Mouse (Mus musculus) intestine, postnatal 0 days (tissue): ENCODE data around the gene Zpr1. TPM values are rescaled to one million over a fixed set of nuclear protein-coding genes. Genes with fewer than 3 reads are reported as not detected.

Source experiments
- ATAC-seq: fragments of 200-750 bp; cut with Nextera tagmentation; 2 replicates; pipeline ENCODE4 v1.8.0; 2017; ENCODE audit warnings: mild to moderate bottlenecking, moderate TSS enrichment, moderate library complexity
- H3K27ac ChIP-seq: fragments of 300-500 bp; sonication (generic); 2 replicates; pipeline ENCODE4 v1.5.1; 2014; ENCODE audit warnings: mild to moderate bottlenecking, low read depth, low read length, moderate library complexity
- H3K27me3 ChIP-seq: fragments of 300-500 bp; sonication (generic); replicated peaks from 2 replicates; pipeline ENCODE4 v1.6.1; 2014; ENCODE audit warnings: low read length, mixed read lengths; ENCODE audit not compliant: control insufficient read depth, insufficient read depth
- H3K36me3 ChIP-seq: fragments of 300-500 bp; sonication (generic); 2 replicates; pipeline ENCODE4 v1.6.1; 2014; ENCODE audit warnings: mild to moderate bottlenecking, moderate library complexity; ENCODE audit not compliant: control insufficient read depth, insufficient read depth
- H3K4me1 ChIP-seq: fragments of 300-500 bp; sonication (generic); replicated peaks from 2 replicates; pipeline ENCODE4 v1.6.1; 2014; ENCODE audit warnings: antibody characterized with exemption, low read length, mixed read lengths; ENCODE audit not compliant: control insufficient read depth, insufficient read depth
- H3K4me2 ChIP-seq: fragments of 300-500 bp; sonication (generic); replicated peaks from 2 replicates; pipeline ENCODE4 v1.6.1; 2014; ENCODE audit warnings: low read depth, mild to moderate bottlenecking, moderate library complexity
- H3K4me3 ChIP-seq: fragments of 300-500 bp; sonication (generic); 2 replicates; pipeline ENCODE4 v1.5.1; 2014; ENCODE audit warnings: low read depth, low read length
- H3K9ac ChIP-seq: fragments of 300-500 bp; sonication (generic); 2 replicates; pipeline ENCODE4 v1.6.1; 2014; ENCODE audit warnings: mild to moderate bottlenecking, low read depth, low read length
- H3K9me3 ChIP-seq: fragments of 300-500 bp; sonication (generic); 2 replicates; pipeline ENCODE4 v1.6.1; 2016; ENCODE audit warnings: mixed run types; ENCODE audit not compliant: control insufficient read depth
- CTCF ChIP-seq: sonication (generic); IDR thresholded peaks from 2 replicates; pipeline ENCODE4 v1.5.1; 2016; ENCODE audit warnings: low read depth, mild to moderate bottlenecking, control low read depth, antibody characterized with exemption, moderate library complexity
- WGBS: fragments of 180-500 bp; shearing (Covaris S2); extraction: QIAGEN DNeasy Blood & Tissue Kit; methylation state at CpG from one replicate; pipeline ENCODE4 v1.1.7; 2014; 5-methylcytosine and 5-hydroxymethylcytosine counted together
- polyA plus RNA-seq: library from polyadenylated mRNA; unstranded; fragments of >200 nt; fragmentation: Nextera tagmentation; extraction: Ambion mirVana; gene quantifications from 2 replicates; pipeline ENCODE4 v1.2.1, GENCODE M21; 2015

Gene Zpr1
- polyA plus RNA-seq, 1 experiment from 2014 or later = 21.6 TPM

DNA sequence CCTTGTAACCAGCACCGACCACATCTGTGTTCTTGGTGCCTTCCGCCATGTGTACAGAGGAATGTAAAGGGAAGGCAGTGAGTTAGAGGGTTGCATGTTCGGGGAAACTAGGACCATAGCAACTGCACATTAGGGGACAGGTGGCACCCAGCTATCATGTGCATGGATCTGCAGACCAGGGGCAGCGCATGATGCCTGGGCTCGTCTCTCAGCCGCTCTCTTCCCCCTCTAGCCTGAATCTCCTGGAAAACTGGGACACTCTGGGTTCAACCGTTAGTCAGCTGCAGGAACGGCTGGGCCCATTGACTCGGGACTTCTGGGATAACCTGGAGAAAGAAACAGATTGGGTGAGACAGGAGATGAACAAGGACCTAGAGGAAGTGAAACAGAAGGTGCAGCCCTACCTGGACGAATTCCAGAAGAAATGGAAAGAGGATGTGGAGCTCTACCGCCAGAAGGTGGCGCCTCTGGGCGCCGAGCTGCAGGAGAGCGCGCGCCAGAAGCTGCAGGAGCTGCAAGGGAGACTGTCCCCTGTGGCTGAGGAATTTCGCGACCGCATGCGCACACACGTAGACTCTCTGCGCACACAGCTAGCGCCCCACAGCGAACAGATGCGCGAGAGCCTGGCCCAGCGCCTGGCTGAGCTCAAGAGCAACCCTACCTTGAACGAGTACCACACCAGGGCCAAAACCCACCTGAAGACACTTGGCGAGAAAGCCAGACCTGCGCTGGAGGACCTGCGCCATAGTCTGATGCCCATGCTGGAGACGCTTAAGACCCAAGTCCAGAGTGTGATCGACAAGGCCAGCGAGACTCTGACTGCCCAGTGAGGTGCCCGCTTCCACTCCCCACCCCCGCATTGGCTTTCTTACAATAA is 43.1 kb upstream of the Zpr1 start:
- Histone ChIP-seq H3K9me3 (no peaks in the 10 kb centered on the region), H3K4me1 (0 out of 2 replicates have a peak, but pooled peaks cover under 1% of the 10 kb centered on the region), H3K27me3 (no peaks in the 10 kb centered on the region), H3K4me3 (peak overlapping the region; percentile 41), H3K27ac (peak overlapping the region; percentile 96), H3K4me2 (peak overlapping the region; percentile 69), H3K36me3 (no peaks in the 10 kb centered on the region), H3K9ac (peak overlapping the region; percentile 55)
- 14% methylated on average over 37 of the region's 37 CpGs for WGBS
- TF ChIP-seq CTCF = peak; percentile 94
- ATAC-seq = peak; percentile 35

DNA sequence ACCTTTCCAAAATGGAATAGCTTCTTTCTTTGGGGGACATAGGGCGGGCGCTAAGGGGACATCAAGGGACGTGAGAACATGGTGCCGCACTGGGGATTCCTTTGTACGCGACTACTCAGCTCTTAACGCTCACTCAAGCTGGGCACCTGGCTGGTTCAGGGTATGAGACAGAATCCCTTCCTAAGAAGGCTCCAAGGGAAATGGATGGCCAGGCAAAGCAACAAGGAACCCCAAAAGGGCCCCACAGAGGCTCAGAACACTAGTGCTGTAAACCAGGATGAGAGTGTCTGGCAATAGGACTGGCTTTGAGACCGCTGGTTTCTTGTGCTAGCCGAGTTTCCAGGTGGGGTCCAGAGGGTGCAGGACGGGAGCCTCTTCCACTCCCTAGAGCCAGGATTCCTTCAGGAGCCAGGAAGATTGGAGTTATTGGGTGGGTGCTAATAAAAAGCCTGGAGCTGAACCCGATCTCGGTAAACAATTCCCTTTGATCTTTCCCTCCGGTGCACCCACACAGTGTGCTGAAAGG is 42.4 kb upstream of the Zpr1 start:
- Histone ChIP-seq H3K9me3 (no peaks in the 10 kb centered on the region), H3K4me3 (peak overlapping the region; percentile 41), H3K27ac (peak overlapping the region; percentile 96), H3K9ac (peak overlapping the region; percentile 55), H3K4me2 (peak overlapping the region; percentile 69), H3K36me3 (no peaks in the 10 kb centered on the region), H3K27me3 (no peaks in the 10 kb centered on the region), H3K4me1 (no peaks in the 10 kb centered on the region; the same call in 1 of the 2 replicates)
- WGBS = 11% methylated on average over 13 of the region's 13 CpGs
- ATAC-seq = peak; percentile 20
- no peak for TF ChIP-seq CTCF

DNA sequence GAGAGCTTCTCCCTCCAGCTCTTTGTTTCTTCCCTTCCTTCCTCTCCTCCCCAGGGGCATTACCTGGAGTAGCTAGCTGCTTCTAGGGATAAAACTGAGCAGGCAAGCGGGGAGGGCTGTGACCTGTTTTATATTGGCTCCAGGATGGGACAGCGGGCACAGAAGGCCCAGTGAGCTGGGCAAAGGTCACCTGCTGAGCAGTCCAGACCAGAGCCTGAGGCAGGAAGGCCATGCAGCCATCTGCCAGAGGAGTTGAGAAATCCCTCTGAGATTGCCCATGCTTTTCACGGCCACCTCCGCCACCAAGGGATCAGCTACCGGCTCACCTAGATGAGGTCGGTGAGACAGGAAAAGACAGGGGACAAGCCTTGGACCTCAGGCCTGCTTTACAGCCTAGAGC is 37.7 kb upstream of the Zpr1 start:
- Histone ChIP-seq H3K4me3 (peak overlapping the region; percentile 24), H3K4me1 (peaks cover 2% of the 10 kb centered on the region; the same call in 1 of the 2 replicates), H3K9ac (peak overlapping the region; percentile 67), H3K27me3 (no peaks in the 10 kb centered on the region), H3K4me2 (peak overlapping the region; percentile 61), H3K9me3 (no peaks in the 10 kb centered on the region), H3K27ac (peak overlapping the region; percentile 96), H3K36me3 (no peaks in the 10 kb centered on the region)
- TF ChIP-seq CTCF = no peak
- ATAC-seq = peak; percentile 59
- WGBS = 47% methylated on average over 6 of the region's 6 CpGs

DNA sequence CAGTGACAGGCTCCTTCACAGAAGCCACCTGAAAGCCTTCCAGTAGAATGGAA is 37.4 kb upstream of the Zpr1 start, which contains the start of gene Apoc3:
Gene Apoc3, minus strand, starts transcription at position 41 of the 53 bp plus-strand sequence.
- H3K9me3 ChIP-seq = no peaks in the 10 kb centered on the region
- peak within 1 kb of the TSS; percentile 96 for H3K27ac ChIP-seq
- H3K36me3 ChIP-seq = no peaks in the 10 kb centered on the region
- H3K4me3 ChIP-seq = peak within 1 kb of the TSS; percentile 24
- H3K9ac ChIP-seq = peak within 1 kb of the TSS; percentile 67
- peaks cover 2% of the 10 kb centered on the region; the same call in 1 of the 2 replicates for H3K4me1 ChIP-seq
- no peak for ATAC-seq
- no peak for TF ChIP-seq CTCF
- H3K4me2 ChIP-seq = peak within 1 kb of the TSS; percentile 61
- H3K27me3 ChIP-seq = no peaks in the 10 kb centered on the region

DNA sequence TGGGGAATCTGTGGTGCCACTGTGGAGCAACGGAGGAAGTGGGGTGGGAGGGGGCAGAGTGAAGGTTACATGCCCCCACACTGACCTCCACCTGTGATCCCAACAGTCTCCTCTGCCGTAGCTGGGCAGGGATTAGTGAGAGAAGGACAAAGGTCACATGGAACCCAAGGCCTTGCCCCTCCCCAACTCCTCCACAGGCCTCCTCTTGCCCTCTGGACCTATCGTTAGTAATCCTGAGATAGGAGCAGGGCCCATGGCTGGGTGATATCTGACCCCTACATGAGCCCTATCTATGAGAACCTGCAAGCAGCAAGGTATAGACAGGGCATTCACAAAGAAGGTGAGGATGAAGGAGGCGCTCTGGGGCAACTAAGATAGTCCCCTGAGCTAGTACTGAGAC is 37.2 kb upstream of the Zpr1 start:
- H3K9me3 ChIP-seq = no peaks in the 10 kb centered on the region
- peak; percentile 47 for ATAC-seq
- no peak for TF ChIP-seq CTCF
- no peaks in the 10 kb centered on the region for H3K36me3 ChIP-seq
- no peak overlapping the region for H3K4me3 ChIP-seq
- no peaks in the 10 kb centered on the region for H3K27me3 ChIP-seq
- H3K9ac ChIP-seq = peak overlapping the region; percentile 22; the same call in 1 of the 2 replicates
- H3K4me1 ChIP-seq = peaks cover 2% of the 10 kb centered on the region; the same call in 1 of the 2 replicates
- H3K27ac ChIP-seq = peak overlapping the region; percentile 96
- H3K4me2 ChIP-seq = peak overlapping the region; percentile 61
- WGBS = 28% methylated on average over 4 of the region's 4 CpGs

DNA sequence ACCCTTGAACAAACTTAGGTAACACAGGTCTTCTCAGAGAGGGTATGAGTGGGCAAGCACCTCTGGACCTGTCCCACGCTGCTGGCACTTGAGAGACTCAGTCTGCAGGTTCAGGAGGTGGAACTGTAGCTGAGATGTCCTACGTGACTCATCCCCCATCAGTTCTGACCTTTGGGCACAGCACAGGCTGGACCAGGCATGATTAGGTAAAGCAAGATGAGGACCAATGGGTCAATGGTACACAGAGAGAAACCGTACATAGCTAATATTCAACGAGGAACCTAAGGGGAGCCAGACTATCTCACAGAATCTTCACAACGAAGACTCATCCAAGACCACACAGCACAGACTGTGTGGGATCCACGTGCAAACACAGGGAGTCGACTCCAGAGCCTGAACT is 34.0 kb upstream of the Zpr1 start:
- peak; percentile 32 for ATAC-seq
- H3K9me3 ChIP-seq = no peaks in the 10 kb centered on the region

More for the DNA sequence above, 34.0 kb upstream of the Zpr1 start:
- Histone ChIP-seq H3K36me3 (peaks cover 6% of the 10 kb centered on the region; the same call in 1 of the 2 replicates), H3K27me3 (no peaks in the 10 kb centered on the region), H3K4me2 (no peak overlapping the region), H3K4me3 (no peak overlapping the region), H3K4me1 (peaks cover 2% of the 10 kb centered on the region; the same call in 1 of the 2 replicates), H3K27ac (peak overlapping the region; percentile 95), H3K9ac (no peak overlapping the region)
- WGBS = 60% methylated on average over 7 of the region's 7 CpGs
- TF ChIP-seq CTCF = no peak
